Mouse (Mus musculus) olfactory bulb, adult 2 months (tissue): ENCODE data around the gene Enox1.

Source experiments
- CTCF ChIP-seq: fragments of 200-500 bp; IDR thresholded peaks from 2 replicates; pipeline ENCODE4 v1.5.1; 2012; ENCODE audit warnings: low read depth, mild to moderate bottlenecking, low read length, moderate library complexity; ENCODE audit not compliant: insufficient read depth
- POLR2A ChIP-seq: fragments of 200-500 bp; IDR thresholded peaks from 2 replicates; pipeline ENCODE4 v1.6.1; 2012; ENCODE audit warnings: mild to moderate bottlenecking, low read depth, low read length, moderate library complexity; ENCODE audit not compliant: insufficient read depth

GRCm38 (mm10) chr14:77151431-77151830 lies 5.1 kb upstream of the Enox1 start:
- TF ChIP-seq POLR2A = no peak
- TF ChIP-seq CTCF = no peak
